Mouse (Mus musculus) cortical plate, adult 2 months (tissue): ENCODE measurements around the gene L3mbtl4. TPM values are rescaled to one million over a fixed set of nuclear protein-coding genes. Genes with fewer than 3 reads are reported as not detected.

Experiments
- H3K27ac ChIP-seq: fragments of 200-500 bp; 2 replicates; pipeline ENCODE4 v1.5.1; 2012; ENCODE audit warnings: low read length, control low read depth, inconsistent platforms; ENCODE audit not compliant: insufficient read depth
- H3K4me1 ChIP-seq: fragments of 200-500 bp; 2 replicates; pipeline ENCODE4 v1.6.1; 2011; ENCODE audit warnings: low read length; ENCODE audit not compliant: control insufficient read depth, insufficient read depth
- H3K4me3 ChIP-seq: fragments of 200-500 bp; 2 replicates; pipeline ENCODE4 v1.5.1; 2011; ENCODE audit warnings: mild to moderate bottlenecking, low read length, control low read depth; ENCODE audit not compliant: insufficient read depth
- CTCF ChIP-seq: fragments of 200-500 bp; IDR thresholded peaks from 2 replicates; pipeline ENCODE4 v1.5.1; 2011; ENCODE audit warnings: mild to moderate bottlenecking, control low read depth, low read length; ENCODE audit not compliant: insufficient read depth; ENCODE audit errors: extremely low read depth
- POLR2A ChIP-seq: fragments of 200-500 bp; IDR thresholded peaks from 2 replicates; pipeline ENCODE4 v1.6.1; 2011; ENCODE audit warnings: mild to moderate bottlenecking, low read length, control low read depth; ENCODE audit not compliant: insufficient read depth; ENCODE audit errors: extremely low read depth
- polyA plus RNA-seq: library from polyadenylated mRNA; depleted of rRNA; stranded (reverse); fragments of >200 nt; gene quantifications from 2 replicates; pipeline ENCODE4 v1.2.3, GENCODE M21; 2012

L3mbtl4 gene
- polyA plus RNA-seq, 1 experiment: 0.90 TPM

DNA sequence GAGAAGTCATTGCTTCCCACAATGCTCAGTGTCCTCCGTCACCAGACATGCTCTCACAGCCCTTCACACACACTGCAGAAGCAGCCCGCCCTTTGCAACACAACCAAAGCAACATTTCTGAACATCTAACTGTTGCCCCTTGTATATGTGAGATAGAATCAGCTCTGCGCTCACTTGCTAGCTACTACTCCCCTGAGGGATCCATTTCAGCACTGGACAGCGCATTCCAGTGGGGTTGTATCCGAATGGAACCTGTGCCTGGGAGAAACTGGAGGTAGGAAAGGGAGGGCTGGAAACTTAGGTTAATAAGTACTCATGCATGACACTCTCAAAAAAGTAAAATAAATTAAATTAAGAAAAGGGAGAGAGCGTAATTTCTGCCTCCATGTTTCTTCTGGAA, 334.1 kb downstream of the L3mbtl4 start:
- TF ChIP-seq CTCF (no peak), POLR2A (no peak)
- no peak overlapping the region for H3K4me3 ChIP-seq
- H3K27ac ChIP-seq: no peak overlapping the region
- H3K4me1 ChIP-seq: no peaks in the 10 kb centered on the region

DNA sequence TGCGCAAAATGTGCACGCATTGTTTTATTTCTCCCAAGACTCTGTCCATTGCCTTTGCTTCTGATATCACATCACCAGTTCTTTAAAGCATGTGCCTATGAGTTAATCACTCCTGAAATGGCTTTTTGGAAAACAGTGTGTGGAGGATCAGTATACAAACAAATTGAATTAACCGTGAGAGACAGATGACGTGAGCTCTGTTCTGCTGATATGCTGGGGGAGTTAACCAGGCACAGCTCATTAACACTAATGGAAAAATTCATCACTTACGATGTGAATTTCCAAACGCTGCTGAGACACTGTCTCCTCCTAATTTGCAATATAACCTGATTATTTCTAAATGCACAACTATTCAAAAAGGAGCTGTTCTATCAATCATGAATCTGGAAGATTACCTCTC, 337.6 kb downstream of the L3mbtl4 start:
- no peaks in the 10 kb centered on the region for H3K4me1 ChIP-seq
- H3K4me3 ChIP-seq: no peak overlapping the region
- no peak overlapping the region for H3K27ac ChIP-seq
- no peak for TF ChIP-seq POLR2A
- no peak for TF ChIP-seq CTCF

DNA sequence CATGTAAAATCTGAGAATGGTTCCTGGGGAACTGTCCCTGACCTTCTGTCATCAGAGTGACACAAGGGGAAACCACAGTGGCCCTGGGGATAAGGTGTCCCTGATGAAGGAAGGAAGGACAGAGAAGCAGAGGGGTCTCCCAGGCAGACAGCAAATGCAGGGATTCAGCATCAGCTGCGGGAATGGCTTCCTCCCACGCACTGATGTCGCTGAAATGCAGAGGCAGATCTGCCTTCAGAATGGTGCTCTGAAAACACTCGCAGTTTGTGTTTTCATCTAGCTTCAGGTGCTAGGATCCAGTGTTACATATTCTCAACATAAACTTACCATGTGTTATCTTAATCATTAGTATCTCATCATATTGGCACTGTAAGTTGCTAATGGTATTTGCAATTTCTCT, 351.7 kb downstream of the L3mbtl4 start:
- Histone ChIP-seq H3K4me3 (no peak overlapping the region), H3K4me1 (no peaks in the 10 kb centered on the region), H3K27ac (no peak overlapping the region)
- TF ChIP-seq CTCF (no peak), POLR2A (no peak)

DNA sequence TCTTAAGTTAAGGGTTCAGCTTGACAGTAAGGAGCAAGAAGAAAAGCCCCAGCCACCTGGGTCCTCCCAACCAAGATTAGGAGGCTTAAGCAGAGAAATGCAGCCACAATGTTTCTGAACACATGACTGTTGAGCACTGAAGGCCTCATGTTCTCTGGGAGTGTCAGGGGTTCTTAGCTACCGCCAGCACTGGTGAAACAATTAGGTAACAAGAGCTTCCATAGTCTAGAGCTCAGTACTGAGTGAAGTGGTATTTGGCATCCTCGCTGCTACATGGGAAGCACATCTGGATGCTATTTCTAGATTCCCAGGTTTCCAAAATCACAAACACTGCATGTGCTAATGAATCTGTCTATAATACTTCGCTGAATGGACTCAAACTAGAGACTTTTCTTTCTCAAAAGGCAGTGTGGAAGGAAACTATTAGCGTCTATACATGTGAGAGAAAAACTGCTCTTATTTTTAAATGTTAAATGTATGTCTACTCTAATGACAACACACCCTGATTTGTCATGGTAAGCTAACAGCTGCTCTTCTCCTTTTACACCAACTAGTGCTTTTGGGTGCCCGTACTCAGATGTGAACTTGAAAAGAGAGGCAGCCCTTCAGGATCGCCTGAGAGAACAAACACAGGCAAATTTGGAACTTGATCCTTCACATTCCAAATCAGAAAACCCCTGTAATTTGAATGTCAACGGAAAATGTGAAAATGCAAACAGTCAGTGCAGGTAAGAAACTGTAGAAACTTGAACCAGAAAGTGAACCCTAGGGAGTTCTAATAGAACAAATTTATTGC, 356.2 kb downstream of the L3mbtl4 start:
- TF ChIP-seq POLR2A (no peak), CTCF (no peak)
- H3K4me3 ChIP-seq: no peak overlapping the region
- no peaks in the 10 kb centered on the region for H3K4me1 ChIP-seq
- H3K27ac ChIP-seq: no peak overlapping the region

DNA sequence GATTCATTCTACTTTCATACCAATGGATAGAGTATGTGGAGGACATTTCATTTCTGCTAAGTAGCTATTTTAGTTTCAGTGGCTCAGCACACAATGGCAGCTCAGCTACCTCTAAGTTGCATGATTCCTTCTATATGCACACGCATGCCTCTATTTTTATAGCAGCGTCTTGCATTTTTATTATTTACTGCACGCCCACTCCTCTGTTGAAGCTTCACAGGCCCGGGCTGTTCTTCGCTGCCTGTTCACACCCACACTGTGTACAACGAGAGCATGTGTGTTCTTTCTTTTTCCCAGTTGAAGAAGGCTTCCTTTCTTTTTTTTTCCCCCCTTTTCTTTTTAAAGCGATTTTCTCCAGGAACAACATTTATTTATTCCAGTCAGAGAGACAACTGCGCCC, 357.8 kb downstream of the L3mbtl4 start:
- no peak overlapping the region for H3K4me3 ChIP-seq
- H3K27ac ChIP-seq: no peak overlapping the region
- H3K4me1 ChIP-seq: no peaks in the 10 kb centered on the region
- TF ChIP-seq POLR2A: no peak
- TF ChIP-seq CTCF: no peak

DNA sequence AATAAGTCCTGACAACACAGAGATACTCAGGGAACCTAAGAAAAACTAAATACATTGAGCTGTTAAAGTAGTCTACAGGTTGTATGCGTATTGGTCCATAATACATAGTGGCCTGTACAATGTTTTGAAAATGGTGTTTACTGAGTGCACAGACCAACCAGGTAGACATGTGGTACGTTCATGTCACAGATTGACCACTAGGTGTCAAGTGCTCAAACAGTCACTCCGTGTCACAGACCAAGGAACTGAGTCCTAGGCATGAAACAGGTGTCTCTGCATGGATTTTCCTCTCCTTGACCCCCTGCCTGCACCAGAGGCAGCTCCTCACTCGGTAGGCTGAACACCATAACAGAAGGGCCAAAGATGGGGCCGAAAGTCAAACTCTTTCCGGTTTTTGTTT, 366.6 kb downstream of the L3mbtl4 start:
- TF ChIP-seq CTCF: no peak
- TF ChIP-seq POLR2A: no peak
- peaks cover 6% of the 10 kb centered on the region for H3K4me1 ChIP-seq
- H3K27ac ChIP-seq: no peak overlapping the region

DNA sequence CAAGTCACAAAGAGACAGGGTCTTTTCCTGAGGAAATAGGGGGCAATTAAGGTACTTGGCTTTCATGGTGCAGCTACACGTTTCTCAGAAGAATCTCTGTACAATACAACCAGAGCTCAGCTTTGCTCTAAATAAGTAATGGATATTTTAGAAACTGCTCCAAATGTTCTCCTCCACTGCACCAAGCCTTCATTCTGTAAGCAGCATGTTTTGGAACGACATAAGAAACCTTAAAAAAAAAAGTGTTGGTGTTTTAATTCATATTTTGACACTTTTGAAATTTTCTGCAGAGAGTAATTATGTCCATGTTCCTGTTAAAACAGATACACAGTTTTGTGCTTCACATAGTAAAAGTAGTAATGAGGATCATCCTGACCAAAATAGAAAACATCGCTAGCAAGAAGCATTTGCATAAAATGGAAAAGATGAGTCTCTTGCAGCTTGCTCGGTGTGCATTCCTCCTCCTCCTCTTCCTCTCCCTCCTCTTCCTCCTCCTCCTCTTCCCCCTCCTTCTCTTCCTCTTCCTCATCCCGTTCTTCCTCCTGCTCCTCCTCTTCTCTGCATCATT, 369.0 kb downstream of the L3mbtl4 start:
- Histone ChIP-seq H3K27ac (0 out of 2 replicates have a peak overlapping the region, but pooled peaks have one; percentile 45), H3K4me3 (no peak overlapping the region), H3K4me1 (peaks cover 6% of the 10 kb centered on the region)
- TF ChIP-seq CTCF (no peak), POLR2A (no peak)

More for the DNA sequence above, 366.6 kb downstream of the L3mbtl4 start:
- no peak overlapping the region for H3K4me3 ChIP-seq

DNA sequence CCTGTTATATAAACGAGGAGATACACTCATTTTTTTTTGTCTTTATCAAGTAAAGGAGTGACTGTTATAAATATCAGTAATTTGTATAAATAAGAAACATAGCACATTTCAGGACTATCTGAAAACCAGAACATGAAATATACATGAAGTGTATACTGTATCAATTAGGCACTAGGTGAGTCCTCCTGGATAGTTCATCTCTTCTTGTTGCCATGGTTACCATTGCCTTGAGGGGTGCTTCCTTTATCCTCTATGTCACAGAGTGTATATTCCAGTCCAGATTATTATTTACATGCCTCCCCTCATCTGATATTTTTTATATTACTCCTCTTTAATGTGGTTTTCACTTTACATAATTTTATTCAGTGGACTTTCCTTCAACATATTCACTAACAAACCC, 392.9 kb downstream of the L3mbtl4 start:
- Histone ChIP-seq H3K4me3 (no peak overlapping the region), H3K4me1 (no peaks in the 10 kb centered on the region), H3K27ac (no peak overlapping the region)
- TF ChIP-seq CTCF: no peak
- no peak for TF ChIP-seq POLR2A

DNA sequence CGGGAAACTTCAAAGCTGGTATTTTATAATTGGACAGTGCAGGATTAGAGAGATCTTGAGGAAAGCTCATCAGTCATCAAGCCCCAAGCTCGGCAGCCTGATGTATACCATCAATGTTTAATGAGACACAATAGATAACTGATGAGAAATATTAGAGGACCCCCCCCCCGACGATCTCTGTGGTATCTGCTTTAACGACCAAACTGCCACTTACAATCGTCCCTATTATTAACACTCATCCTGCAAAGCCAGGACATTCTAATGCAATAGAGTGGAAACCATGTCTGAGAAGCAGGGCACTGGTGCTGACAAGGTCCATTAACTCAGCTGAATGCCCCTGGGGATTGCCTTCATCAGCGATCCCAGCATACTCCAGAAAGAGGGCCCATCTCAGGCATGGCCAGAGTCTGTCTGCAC, 398.5 kb downstream of the L3mbtl4 start:
- Histone ChIP-seq H3K4me3 (no peak overlapping the region), H3K4me1 (no peaks in the 10 kb centered on the region), H3K27ac (no peak overlapping the region)
- no peak for TF ChIP-seq CTCF

DNA sequence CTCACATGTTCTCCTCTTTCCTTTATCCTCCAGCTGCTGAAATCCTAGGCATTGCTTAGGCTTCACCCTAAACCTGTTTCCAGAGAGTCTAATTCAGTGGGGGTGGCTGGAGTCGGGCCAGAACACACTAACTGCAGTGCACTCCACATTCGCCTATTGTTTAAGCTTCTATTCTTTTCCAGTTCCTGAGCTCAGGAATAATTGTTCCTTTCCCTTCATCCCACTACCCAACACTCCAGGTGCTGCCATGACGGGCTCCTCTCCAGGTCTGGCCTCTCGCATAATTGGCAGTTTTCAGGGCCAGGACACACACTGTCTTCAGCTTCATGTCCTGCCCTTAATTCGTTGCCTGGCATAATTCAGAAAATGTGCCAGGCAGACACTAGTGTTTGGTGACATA, 437.1 kb downstream of the L3mbtl4 start:
- Histone ChIP-seq H3K4me3 (no peak overlapping the region), H3K4me1 (no peaks in the 10 kb centered on the region; the same call in 1 of the 2 replicates), H3K27ac (no peak overlapping the region)
- no peak for TF ChIP-seq POLR2A
- TF ChIP-seq CTCF: no peak
